In genomic region chr5:146260003-146260402, GRCm38 (mm10) we compare ENCODE assay signal across 12 mouse cellular contexts. TPM values are rescaled to one million over a fixed set of nuclear protein-coding genes. Genes with fewer than 3 reads are reported as not detected.
DNase-seq lines count a peak whose midpoint lies in the region; ATAC-seq and TF ChIP-seq lines count a peak whose summit lies in the region.
"Had no signal": no experiment of that assay in that cellular context is flagged by ENCODE, and none has a peak within 500 bp of the region (broad histone marks: within the 10 kb centered on the region; RNA-seq: fewer than 3 reads in every experiment).

No protein-coding gene starts in this region.

- no peak overlapping the region for H3K27ac ChIP-seq in gastrocnemius, adult 2 months
- H3K27ac ChIP-seq in midbrain, postnatal 0 days (ENCODE audit: low read depth, low read length) = no peak overlapping the region
- no peak overlapping the region for H3K27ac ChIP-seq in midbrain, embryonic 14.5 days (replicated peaks; ENCODE audit: low read depth, low read length)
- no peak overlapping the region for H3K27ac ChIP-seq in stomach, postnatal 0 days (replicated peaks)
- H3K27ac ChIP-seq in midbrain, embryonic 16.5 days (ENCODE audit: low read length) = no peak overlapping the region
- H3K27ac ChIP-seq: limb, embryonic 13.5 days had no signal

- H3K4me1 ChIP-seq in midbrain, postnatal 0 days (ENCODE audit: insufficient read depth, low read length) = no peaks in the 10 kb centered on the region
- H3K4me1 ChIP-seq in midbrain, embryonic 14.5 days (ENCODE audit: control insufficient read depth, insufficient read depth, low read length) = no peaks in the 10 kb centered on the region
- no peaks in the 10 kb centered on the region for H3K4me1 ChIP-seq in stomach, postnatal 0 days (replicated peaks; ENCODE audit: control insufficient read depth, insufficient read depth)
- no peaks in the 10 kb centered on the region for H3K4me1 ChIP-seq in midbrain, embryonic 16.5 days (ENCODE audit: control insufficient read depth, insufficient read depth, low read length)
- H3K4me1 ChIP-seq: limb, embryonic 13.5 days had no signal

- no peaks in the 10 kb centered on the region for H3K27me3 ChIP-seq in midbrain, postnatal 0 days (ENCODE audit: insufficient read depth, low read length)
- H3K27me3 ChIP-seq in midbrain, embryonic 14.5 days (ENCODE audit: control insufficient read depth, insufficient read depth, low read length) = no peaks in the 10 kb centered on the region
- no peaks in the 10 kb centered on the region for H3K27me3 ChIP-seq in stomach, postnatal 0 days (ENCODE audit: control insufficient read depth, insufficient read depth, low read length)
- H3K27me3 ChIP-seq in midbrain, embryonic 16.5 days (ENCODE audit: control insufficient read depth, insufficient read depth, low read depth, low read length) = no peaks in the 10 kb centered on the region
- H3K27me3 ChIP-seq: limb, embryonic 13.5 days had no signal

- H3K9me3 ChIP-seq in midbrain, postnatal 0 days (ENCODE audit: low read length) = no peaks in the 10 kb centered on the region
- H3K9me3 ChIP-seq in midbrain, embryonic 14.5 days (ENCODE audit: control insufficient read depth, low read length) = no peaks in the 10 kb centered on the region
- H3K9me3 ChIP-seq in stomach, postnatal 0 days (ENCODE audit: control insufficient read depth, low read length) = no peaks in the 10 kb centered on the region
- H3K9me3 ChIP-seq in midbrain, embryonic 16.5 days (replicated peaks; ENCODE audit: control insufficient read depth, low read length, poor library complexity, severe bottlenecking) = no peaks in the 10 kb centered on the region

- ATAC-seq in midbrain, postnatal 0 days (ENCODE audit: low FRiP score) = no peak
- no peak for ATAC-seq in midbrain, embryonic 14.5 days (ENCODE audit: low FRiP score, low TSS enrichment)
- no peak for ATAC-seq in stomach, postnatal 0 days (ENCODE audit: low FRiP score, low TSS enrichment)
- no peak for ATAC-seq in midbrain, embryonic 16.5 days

- no peaks in the 10 kb centered on the region for H3K36me3 ChIP-seq in midbrain, postnatal 0 days (ENCODE audit: insufficient read depth, low read length)
- H3K36me3 ChIP-seq in midbrain, embryonic 14.5 days (ENCODE audit: control insufficient read depth, insufficient read depth, low read length) = peaks cover 2% of the 10 kb centered on the region; the same call in 1 of the 2 replicates
- H3K36me3 ChIP-seq in stomach, postnatal 0 days (ENCODE audit: control insufficient read depth, insufficient read depth, low read length) = 0 out of 2 replicates have a peak, but pooled peaks cover 2% of the 10 kb centered on the region
- H3K36me3 ChIP-seq in midbrain, embryonic 16.5 days (ENCODE audit: control insufficient read depth, insufficient read depth, low read length) = no peaks in the 10 kb centered on the region

- TF ChIP-seq CTCF in gastrocnemius, adult 2 months (IDR thresholded peaks at IDR 0.05) = peak; percentile 25; the same call in 1 of the 2 replicates
- TF ChIP-seq CTCF in midbrain, postnatal 0 days (IDR thresholded peaks at IDR 0.05) = peak; percentile 32
- peak; percentile 62 for TF ChIP-seq CTCF in stomach, postnatal 0 days (IDR thresholded peaks at IDR 0.05; ENCODE audit: low read depth)

- 56% methylated on average over 9 of the region's 9 CpGs for WGBS in midbrain, postnatal 0 days
- WGBS in midbrain, embryonic 14.5 days = 47% methylated on average over 9 of the region's 9 CpGs
- WGBS in stomach, postnatal 0 days = 51% methylated on average over 9 of the region's 9 CpGs
- 51% methylated on average over 9 of the region's 9 CpGs for WGBS in midbrain, embryonic 16.5 days

- H3K4me2 ChIP-seq in midbrain, postnatal 0 days (ENCODE audit: low read depth, low read length, poor library complexity, severe bottlenecking) = no peak overlapping the region
- no peak overlapping the region for H3K4me2 ChIP-seq in midbrain, embryonic 14.5 days (ENCODE audit: low read length)
- H3K4me2 ChIP-seq in stomach, postnatal 0 days (replicated peaks; ENCODE audit: low read depth) = no peak overlapping the region
- no peak overlapping the region for H3K4me2 ChIP-seq in midbrain, embryonic 16.5 days (ENCODE audit: low read length)
- H3K4me2 ChIP-seq: limb, embryonic 13.5 days had no signal

- DNase-seq in gastrocnemius, adult 2 months = no peak
- DNase-seq in gastrocnemius, postnatal 14 days = no peak
- DNase-seq in midbrain, postnatal 0 days (ENCODE audit: low spot score) = peak; percentile 16
- no peak for DNase-seq in midbrain, embryonic 14.5 days
- DNase-seq in forelimb bud, embryonic 11.5 days (ENCODE audit: low read depth, low spot score) = peak; percentile 4
- DNase-seq in stomach, postnatal 0 days (ENCODE audit: low spot score) = no peak
- no peak for DNase-seq in heart, postnatal 10 days
- DNase-seq: adrenal gland, postnatal 25 days; heart, postnatal 4 days; kidney, postnatal 4 days had no signal

- no peak for TF ChIP-seq EP300 in stomach, postnatal 0 days (optimal IDR thresholded peaks at IDR 0.05)

- intact Hi-C loops in gastrocnemius, adult 2 months (cut with DNase I) = no loop called here
- intact Hi-C loops in gastrocnemius, postnatal 14 days (cut with DNase I; ENCODE audit: low total_unique reads) = no loop called here
- intact Hi-C loops in heart, postnatal 10 days (cut with DNase I) = no loop called here

- H3K4me3 ChIP-seq in gastrocnemius, adult 2 months = no peak overlapping the region
- no peak overlapping the region for H3K4me3 ChIP-seq in midbrain, postnatal 0 days (ENCODE audit: low read depth, low read length)
- H3K4me3 ChIP-seq in midbrain, embryonic 14.5 days (replicated peaks; ENCODE audit: low read depth, low read length) = no peak overlapping the region
- H3K4me3 ChIP-seq in stomach, postnatal 0 days (ENCODE audit: low read depth, low read length) = no peak overlapping the region
- H3K4me3 ChIP-seq in midbrain, embryonic 16.5 days (ENCODE audit: low read depth, low read length) = no peak overlapping the region
- H3K4me3 ChIP-seq: limb, embryonic 13.5 days had no signal

- H3K9ac ChIP-seq in midbrain, postnatal 0 days (replicated peaks; ENCODE audit: low read length, poor library complexity, severe bottlenecking) = no peak overlapping the region
- H3K9ac ChIP-seq in midbrain, embryonic 14.5 days (replicated peaks; ENCODE audit: low read length) = no peak overlapping the region
- H3K9ac ChIP-seq in stomach, postnatal 0 days (ENCODE audit: low read length) = no peak overlapping the region
- H3K9ac ChIP-seq in midbrain, embryonic 16.5 days (ENCODE audit: low read depth, low read length) = no peak overlapping the region
- H3K9ac ChIP-seq: limb, embryonic 13.5 days had no signal

RNA-seq across cellular contexts. Expression of gene Cdk8, which starts 29.0 kb away (rescaled TPM):
- total RNA-seq in gastrocnemius, adult 2 months (2021) = 10 to 100 TPM; 16.8 to 17.6 TPM
- 10 to 100 TPM; 14.7 to 14.9 TPM for total RNA-seq in gastrocnemius, postnatal 14 days (2021)
- total RNA-seq in midbrain, postnatal 0 days (2014; rRNA removed) = 42.1 and 46.3 TPM in 2 replicates
- 13.9 and 15.4 TPM in 2 replicates for polyA plus RNA-seq in midbrain, postnatal 0 days (2015; fragmentation: Nextera tagmentation; extraction: Ambion mirVana)
- polyA plus RNA-seq in midbrain, embryonic 14.5 days (2014; fragmentation: Nextera tagmentation; extraction: Ambion mirVana) = 28.5 and 29.8 TPM in 2 replicates
- polyA plus RNA-seq in stomach, postnatal 0 days (2015; fragmentation: Nextera tagmentation; extraction: Ambion mirVana) = 12.2 and 12.6 TPM in 2 replicates
- 17.5 and 22.5 TPM in 2 replicates for polyA plus RNA-seq in midbrain, embryonic 16.5 days (2015; fragmentation: Nextera tagmentation; extraction: Ambion mirVana)
- 10 to 100 TPM; 21.6 to 26.7 TPM for total RNA-seq in heart, postnatal 10 days (2021)

RNA-seq across cellular contexts. Expression of gene Rnf6, which starts 38.6 kb away (rescaled TPM):
- total RNA-seq in gastrocnemius, adult 2 months (2021) = 10 to 100 TPM; 40.9 to 41.5 TPM
- total RNA-seq in gastrocnemius, postnatal 14 days (2021) = 10 to 100 TPM; 35.6 to 38.1 TPM
- total RNA-seq in midbrain, postnatal 0 days (2014; rRNA removed) = 9.0 and 12.8 TPM in 2 replicates
- polyA plus RNA-seq in midbrain, postnatal 0 days (2015; fragmentation: Nextera tagmentation; extraction: Ambion mirVana) = 24.6 and 29.9 TPM in 2 replicates
- 18.8 and 24.4 TPM in 2 replicates for polyA plus RNA-seq in midbrain, embryonic 14.5 days (2014; fragmentation: Nextera tagmentation; extraction: Ambion mirVana)
- 35.9 and 38.3 TPM in 2 replicates for polyA plus RNA-seq in stomach, postnatal 0 days (2015; fragmentation: Nextera tagmentation; extraction: Ambion mirVana)
- 31.4 and 32.9 TPM in 2 replicates for polyA plus RNA-seq in midbrain, embryonic 16.5 days (2015; fragmentation: Nextera tagmentation; extraction: Ambion mirVana)
- 10 to 100 TPM; 40.3 to 44.8 TPM for total RNA-seq in heart, postnatal 10 days (2021)

Comparison
In these comparisons a context has a peak if more than half of its experiments do, and no peak if none do; other contexts are left out.
1. DNase-seq: peak in midbrain, postnatal 0 days (single experiment) and forelimb bud, embryonic 11.5 days (single experiment); none in gastrocnemius, adult 2 months (single experiment), gastrocnemius, postnatal 14 days (single experiment), midbrain, embryonic 14.5 days (single experiment), stomach, postnatal 0 days (single experiment) and heart, postnatal 10 days (0 of 2).
2. Peak in every context shown above with its lines, with median percentiles within 50 percentile points of each other: CTCF ChIP-seq.